Mouse (Mus musculus) kidney, embryonic 14.5 days (tissue): ENCODE data around the gene E030018B13Rik. TPM values are rescaled to one million over a fixed set of nuclear protein-coding genes. Genes with fewer than 3 reads are reported as not detected.

Experiments
- polyA plus RNA-seq: library from polyadenylated mRNA; unstranded; fragments of >200 nt; fragmentation: Nextera tagmentation; extraction: Ambion mirVana; gene quantifications from 2 replicates; pipeline ENCODE4 v1.2.1, GENCODE M21; 2014

The E030018B13Rik gene
- polyA plus RNA-seq, 1 experiment from 2014 or later, result 0.35 TPM

Other genes with a start within 250 kb of the E030018B13Rik start
- 23.0 and 23.2 TPM in 2 replicates for gene Klf13, start 22.1 kb downstream of the E030018B13Rik start, polyA plus RNA-seq
- not detected in 2 replicates for gene Trpm1, start 237.0 kb downstream of the E030018B13Rik start, polyA plus RNA-seq